19 mouse cellular contexts compared by ENCODE assay signal in the genomic region with DNA sequence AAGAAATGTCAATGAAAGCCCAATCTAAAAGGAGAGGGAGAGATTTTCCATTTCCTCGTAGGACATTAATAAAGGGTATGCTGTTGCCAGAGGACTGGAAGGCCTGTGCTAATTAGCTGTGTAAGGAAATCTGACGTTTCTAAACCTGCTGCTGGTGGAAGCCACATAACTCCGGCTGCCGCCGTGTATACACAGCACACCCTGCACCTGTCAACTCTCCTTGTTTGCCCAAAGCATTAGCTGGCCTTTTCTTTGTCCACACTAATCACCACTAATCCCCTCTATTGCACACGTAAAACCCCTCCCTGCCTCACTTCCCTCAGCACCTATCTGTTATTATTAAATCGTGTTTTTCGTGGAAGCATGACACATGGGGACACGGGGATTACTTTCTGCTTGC.
A peak's percentile ranks its signal among the peaks of the same experiment; 100 is the strongest.
DNase-seq lines count a peak whose midpoint lies in the region; ATAC-seq and TF ChIP-seq lines count a peak whose summit lies in the region.
"Had no signal": no experiment of that assay in that cellular context is flagged by ENCODE, and none has a peak within 500 bp of the region (broad histone marks: within the 10 kb centered on the region; RNA-seq: fewer than 3 reads in every experiment).

No protein-coding gene starts in this region.

- DNase-seq in forebrain, postnatal 0 days: no peak
- DNase-seq in lung, postnatal 36 days: peak; percentile 17
- DNase-seq in lung, adult 2 months: no peak
- DNase-seq: adrenal gland, postnatal 10 days; cerebellum, adult 11-12 months; cerebellum, postnatal 25 days; gastrocnemius, adult 2 months; layer of hippocampus, postnatal 36 days; thymus, postnatal 36 days had no signal

- 0 out of 2 replicates have a peak, but pooled peaks cover 7% of the 10 kb centered on the region for H3K4me1 ChIP-seq in forebrain, embryonic 12.5 days
- no peaks in the 10 kb centered on the region for H3K4me1 ChIP-seq in forebrain, postnatal 0 days (ENCODE audit: insufficient read depth)
- peaks cover under 1% of the 10 kb centered on the region; the same call in 1 of the 2 replicates for H3K4me1 ChIP-seq in lung, adult 2 months (ENCODE audit: control insufficient read depth, insufficient read depth, low read length)
- no peaks in the 10 kb centered on the region for H3K4me1 ChIP-seq in forebrain, embryonic 16.5 days (replicated peaks; ENCODE audit: control insufficient read depth, insufficient read depth, low read length)
- H3K4me1 ChIP-seq in stomach, embryonic 16.5 days (ENCODE audit: control insufficient read depth, insufficient read depth, low read length): 0 out of 2 replicates have a peak, but pooled peaks cover 2% of the 10 kb centered on the region
- H3K4me1 ChIP-seq: heart, embryonic 15.5 days; lung, embryonic 15.5 days had no signal

- no peaks in the 10 kb centered on the region for H3K36me3 ChIP-seq in forebrain, embryonic 12.5 days (replicated peaks)
- H3K36me3 ChIP-seq in forebrain, postnatal 0 days (ENCODE audit: insufficient read depth): no peaks in the 10 kb centered on the region
- H3K36me3 ChIP-seq in forebrain, embryonic 16.5 days (ENCODE audit: control insufficient read depth, insufficient read depth): no peaks in the 10 kb centered on the region
- no peaks in the 10 kb centered on the region for H3K36me3 ChIP-seq in stomach, embryonic 16.5 days (ENCODE audit: control insufficient read depth, insufficient read depth, low read length)
- H3K36me3 ChIP-seq: heart, embryonic 15.5 days; lung, embryonic 15.5 days; midbrain, embryonic 12.5 days had no signal

- 29% methylated on average over 9 of the region's 9 CpGs for WGBS in forebrain, embryonic 12.5 days
- WGBS in forebrain, postnatal 0 days: 22% methylated on average over 9 of the region's 9 CpGs
- WGBS in lung, adult 2 months: 69% methylated on average over 9 of the region's 9 CpGs
- WGBS in forebrain, embryonic 16.5 days: 13% methylated on average over 9 of the region's 9 CpGs
- 39% methylated on average over 9 of the region's 9 CpGs for WGBS in stomach, embryonic 16.5 days

- H3K9me3 ChIP-seq in forebrain, embryonic 12.5 days: no peaks in the 10 kb centered on the region
- no peaks in the 10 kb centered on the region for H3K9me3 ChIP-seq in forebrain, postnatal 0 days (ENCODE audit: low read length)
- H3K9me3 ChIP-seq in forebrain, embryonic 16.5 days (ENCODE audit: control insufficient read depth, low read length): no peaks in the 10 kb centered on the region
- no peaks in the 10 kb centered on the region for H3K9me3 ChIP-seq in stomach, embryonic 16.5 days (replicated peaks; ENCODE audit: control insufficient read depth, low read length)
- H3K9me3 ChIP-seq: heart, embryonic 15.5 days; lung, embryonic 15.5 days; midbrain, embryonic 12.5 days had no signal

- peak; percentile 55 for ATAC-seq in forebrain, embryonic 12.5 days (ENCODE audit: low FRiP score)
- ATAC-seq in forebrain, postnatal 0 days: no peak
- 0 out of 2 replicates have a peak, but pooled peaks have one; percentile 47 for ATAC-seq in forebrain, embryonic 16.5 days
- peak; percentile 97 for ATAC-seq in stomach, embryonic 16.5 days (ENCODE audit: insufficient read depth, low FRiP score)
- no peak for ATAC-seq in activated CD4-positive, CD25-positive, alpha-beta regulatory T cell, adult 4 months
- ATAC-seq: hindbrain, postnatal 0 days had no signal

- no peak overlapping the region for H3K4me3 ChIP-seq in forebrain, embryonic 12.5 days (replicated peaks)
- no peak overlapping the region for H3K4me3 ChIP-seq in forebrain, postnatal 0 days (ENCODE audit: low read depth, low read length)
- no peak overlapping the region for H3K4me3 ChIP-seq in lung, adult 2 months (replicated peaks; ENCODE audit: extremely low read depth, low read depth, low read length)
- H3K4me3 ChIP-seq in forebrain, embryonic 16.5 days (replicated peaks; ENCODE audit: low read length): no peak overlapping the region
- H3K4me3 ChIP-seq in stomach, embryonic 16.5 days (replicated peaks; ENCODE audit: low read length): no peak overlapping the region
- H3K4me3 ChIP-seq: gastrocnemius, adult 2 months; heart, embryonic 15.5 days; lung, embryonic 15.5 days; midbrain, embryonic 12.5 days had no signal

- no peaks in the 10 kb centered on the region for H3K27me3 ChIP-seq in forebrain, embryonic 12.5 days
- no peaks in the 10 kb centered on the region for H3K27me3 ChIP-seq in forebrain, postnatal 0 days (ENCODE audit: insufficient read depth, low read length)
- H3K27me3 ChIP-seq in forebrain, embryonic 16.5 days (replicated peaks; ENCODE audit: control insufficient read depth, insufficient read depth, low read length): no peaks in the 10 kb centered on the region
- 0 out of 2 replicates have a peak, but pooled peaks cover 5% of the 10 kb centered on the region for H3K27me3 ChIP-seq in stomach, embryonic 16.5 days (ENCODE audit: control insufficient read depth, insufficient read depth, low read length)
- H3K27me3 ChIP-seq: CH12.LX; heart, embryonic 15.5 days; lung, embryonic 15.5 days; midbrain, embryonic 12.5 days had no signal

- TF ChIP-seq CTCF in forebrain, postnatal 0 days (IDR thresholded peaks at IDR 0.05; ENCODE audit: low read depth): no peak
- no peak for TF ChIP-seq CTCF in lung, adult 2 months (IDR thresholded peaks at IDR 0.05; ENCODE audit: insufficient read depth, low read length)

- H3K27ac ChIP-seq in forebrain, embryonic 12.5 days: no peak overlapping the region
- H3K27ac ChIP-seq in forebrain, postnatal 0 days (ENCODE audit: low read depth, low read length): no peak overlapping the region
- no peak overlapping the region for H3K27ac ChIP-seq in forebrain, embryonic 16.5 days (ENCODE audit: low read length)
- peak overlapping the region; percentile 89 for H3K27ac ChIP-seq in stomach, embryonic 16.5 days (ENCODE audit: low read length)
- H3K27ac ChIP-seq: gastrocnemius, adult 2 months; heart, embryonic 15.5 days; hindbrain, postnatal 0 days; lung, embryonic 15.5 days; midbrain, embryonic 12.5 days had no signal

- no peak for TF ChIP-seq POLR2A in lung, adult 2 months (IDR thresholded peaks at IDR 0.05; ENCODE audit: borderline replicate concordance, extremely low read depth, low read depth, low read length)

- no peak overlapping the region for H3K4me2 ChIP-seq in forebrain, embryonic 12.5 days
- H3K4me2 ChIP-seq in forebrain, postnatal 0 days (ENCODE audit: low read depth): no peak overlapping the region
- no peak overlapping the region for H3K4me2 ChIP-seq in forebrain, embryonic 16.5 days (ENCODE audit: low read length)
- H3K4me2 ChIP-seq in stomach, embryonic 16.5 days (ENCODE audit: low read depth, low read length): no peak overlapping the region
- H3K4me2 ChIP-seq: heart, embryonic 15.5 days; liver, embryonic 11.5 days; lung, embryonic 15.5 days; midbrain, embryonic 12.5 days had no signal

- no peak overlapping the region for H3K9ac ChIP-seq in forebrain, embryonic 12.5 days
- no peak overlapping the region for H3K9ac ChIP-seq in forebrain, postnatal 0 days
- H3K9ac ChIP-seq in forebrain, embryonic 16.5 days (replicated peaks; ENCODE audit: low read depth, low read length): no peak overlapping the region
- H3K9ac ChIP-seq in stomach, embryonic 16.5 days (ENCODE audit: low read length): no peak overlapping the region
- H3K9ac ChIP-seq: heart, embryonic 15.5 days; lung, embryonic 15.5 days; midbrain, embryonic 12.5 days had no signal

Comparison
In these comparisons a context has a peak if more than half of its experiments do, and no peak if none do; other contexts are left out.
1. ATAC-seq: peak in forebrain, embryonic 12.5 days (single experiment), forebrain, embryonic 16.5 days (single experiment) and stomach, embryonic 16.5 days (single experiment); none in forebrain, postnatal 0 days (single experiment) and activated CD4-positive, CD25-positive, alpha-beta regulatory T cell, adult 4 months (single experiment).